Mouse (Mus musculus) regulatory T cell (primary cell): Measurements from ENCODE around the gene Tenm3.

Source experiments
- in situ Hi-C: fragments of 300-600 bp; cut with MboI, MseI; formaldehyde crosslinking; loops from one replicate; pipeline ENCODE4 v1.15.1; 2025; ENCODE audit warnings: high pct_unique_total_duplicates

The Tenm3 gene

DNA sequence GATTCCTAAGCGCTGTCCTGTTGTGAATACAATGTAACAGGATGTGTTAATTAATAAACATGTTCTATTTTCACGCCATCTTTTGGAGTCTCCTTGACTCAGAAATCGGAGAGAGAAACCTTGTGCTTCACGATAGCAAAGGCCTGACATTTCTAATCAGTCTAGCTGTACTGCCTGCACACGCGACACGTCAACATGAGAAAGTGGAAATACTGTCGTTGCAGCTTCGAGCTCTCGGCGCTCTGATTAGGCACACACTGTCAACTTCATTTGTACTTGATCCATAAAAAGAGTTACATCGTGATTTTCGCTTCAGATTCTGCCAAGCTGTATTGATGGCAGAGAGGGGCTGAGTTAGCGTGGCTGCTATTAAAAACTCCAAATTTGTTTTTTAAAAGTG lies 247.4 kb downstream of the Tenm3 start:
- in situ Hi-C loops = no loop called here

- in situ Hi-C loops = no loop called here
Observed at GRCm38 (mm10) chr8:48591818-48592217, 251.9 kb downstream of the Tenm3 start.

DNA sequence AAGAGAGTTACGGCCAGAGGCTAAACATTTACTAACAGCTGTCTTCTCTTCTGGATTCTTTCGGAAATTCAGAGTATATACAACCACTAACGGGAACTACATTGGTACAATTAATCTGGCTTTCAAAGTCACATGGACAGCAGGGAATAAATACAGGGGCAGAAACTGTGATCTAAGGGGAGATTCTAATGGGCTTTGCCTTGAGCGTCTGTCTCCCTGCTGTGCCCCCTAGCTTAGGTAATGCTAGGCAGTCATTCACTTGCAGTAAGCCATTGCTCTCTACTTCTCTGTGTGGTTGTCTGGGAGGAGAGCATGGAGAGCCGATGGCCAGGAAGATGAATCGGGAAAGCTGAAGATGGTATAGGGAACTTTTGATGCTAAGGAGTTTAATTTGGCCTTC lies 264.0 kb downstream of the Tenm3 start:
- in situ Hi-C loops = no loop called here

DNA sequence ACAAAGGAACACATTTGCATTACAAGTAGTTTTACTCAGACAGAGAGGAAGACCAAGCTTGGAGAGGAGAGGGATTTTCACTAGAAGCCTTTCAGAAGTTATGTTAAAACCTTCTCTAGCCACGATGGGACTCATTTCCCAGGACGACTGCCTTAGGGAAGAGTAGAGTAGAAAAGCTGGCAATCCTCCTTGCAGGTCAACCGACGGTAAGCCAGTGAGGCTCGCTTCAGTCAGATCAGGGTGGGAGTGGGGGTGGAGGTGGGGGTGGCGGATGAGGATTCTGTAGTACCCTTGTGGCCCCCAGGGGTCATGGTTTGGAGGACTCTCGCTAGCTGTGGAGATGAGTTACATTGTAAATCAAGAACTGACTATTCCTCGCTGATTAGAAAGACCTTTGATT lies 264.6 kb downstream of the Tenm3 start:
- in situ Hi-C loops = no loop called here

- in situ Hi-C loops = no loop called here
Observed at GRCm38 (mm10) chr8:48572941-48573340, 270.8 kb downstream of the Tenm3 start.

- in situ Hi-C loops = no loop called here
Observed at GRCm38 (mm10) chr8:48572345-48572744, 271.4 kb downstream of the Tenm3 start.

GRCm38 (mm10) chr8:48568608-48569007 lies 275.1 kb downstream of the Tenm3 start:
- in situ Hi-C loops = no loop called here

DNA sequence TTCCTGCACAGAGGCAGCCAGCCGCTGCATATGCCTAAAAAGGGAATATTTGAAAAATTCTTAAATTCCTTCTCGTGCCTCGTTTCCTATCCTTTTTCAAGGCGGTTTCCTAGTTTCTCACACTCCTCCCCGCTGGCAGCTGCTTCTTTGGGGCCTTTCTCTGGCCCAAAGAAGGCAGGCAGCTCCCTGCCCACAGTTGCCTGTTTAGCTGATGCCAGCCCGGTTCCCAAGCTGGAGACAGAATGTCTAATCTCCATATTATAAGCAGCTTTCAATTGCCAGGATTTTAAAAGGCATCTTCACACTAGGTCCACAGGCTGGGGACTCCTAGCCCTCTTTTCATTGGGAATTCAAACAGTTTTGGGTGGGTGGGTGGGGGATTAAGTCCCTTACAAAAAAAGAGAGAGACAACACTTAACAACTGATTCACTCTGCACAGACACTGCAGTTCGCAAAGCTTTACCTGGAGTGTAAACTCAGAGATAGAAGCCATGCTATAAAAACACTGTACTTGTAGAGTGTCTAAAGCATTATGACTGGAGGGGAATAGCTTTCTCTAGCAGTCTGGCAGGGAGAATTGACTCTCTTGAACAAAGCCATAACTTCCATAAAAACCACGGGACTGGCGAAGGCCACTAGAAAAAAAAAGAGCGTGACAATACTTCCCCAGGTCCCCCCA lies 275.7 kb downstream of the Tenm3 start:
- in situ Hi-C loops = no loop called here

GRCm38 (mm10) chr8:48560227-48560626 lies 283.5 kb downstream of the Tenm3 start:
- in situ Hi-C loops = no loop called here

- in situ Hi-C loops = no loop called here
Observed at GRCm38 (mm10) chr8:48555546-48556141, 288.1 kb downstream of the Tenm3 start.

DNA sequence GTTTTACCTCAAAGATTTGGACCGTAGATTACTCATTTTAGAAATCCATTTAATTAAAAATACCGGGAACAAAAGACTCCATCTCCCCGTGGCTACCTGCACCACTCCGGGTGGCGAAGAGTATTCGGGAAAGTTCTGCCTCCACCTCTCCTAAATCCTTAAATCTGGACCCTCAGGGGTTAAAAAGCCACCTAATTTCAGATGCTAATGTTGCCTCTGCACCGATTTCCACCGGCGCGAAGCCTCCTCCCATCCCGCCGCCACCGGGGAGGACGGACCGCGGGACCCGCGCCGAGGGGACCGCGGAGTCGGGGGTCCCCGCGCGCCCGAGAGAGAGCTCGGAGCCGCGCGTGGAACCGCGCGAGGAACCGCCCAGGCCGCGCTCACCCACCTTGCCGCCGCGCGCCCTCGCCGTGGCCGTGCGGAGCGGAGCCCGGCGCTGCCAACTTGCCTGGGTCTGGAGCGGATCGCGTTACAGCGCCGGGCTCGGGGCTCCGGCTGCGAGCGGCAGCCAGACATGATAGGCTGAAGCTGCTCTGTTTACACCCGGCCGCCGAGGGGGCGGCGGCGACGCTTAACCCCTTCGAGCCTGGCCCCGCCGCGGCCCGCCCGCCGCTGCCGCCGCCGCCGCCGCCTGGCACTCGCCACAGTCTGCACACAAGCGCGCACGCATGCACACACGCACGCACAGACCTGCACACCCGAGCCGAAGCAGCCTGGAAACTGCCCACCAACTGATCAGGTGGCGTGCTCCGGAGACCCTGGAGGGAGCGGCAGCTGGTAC lies 288.8 kb downstream of the Tenm3 start:
- in situ Hi-C loops = no loop called here

- in situ Hi-C loops = no loop called here
Observed at GRCm38 (mm10) chr8:48553791-48554288, 289.9 kb downstream of the Tenm3 start.

GRCm38 (mm10) chr8:48552306-48552705 lies 291.4 kb downstream of the Tenm3 start:
- in situ Hi-C loops = no loop called here

GRCm38 (mm10) chr8:48551370-48551769 lies 292.4 kb downstream of the Tenm3 start:
- in situ Hi-C loops = no loop called here

DNA sequence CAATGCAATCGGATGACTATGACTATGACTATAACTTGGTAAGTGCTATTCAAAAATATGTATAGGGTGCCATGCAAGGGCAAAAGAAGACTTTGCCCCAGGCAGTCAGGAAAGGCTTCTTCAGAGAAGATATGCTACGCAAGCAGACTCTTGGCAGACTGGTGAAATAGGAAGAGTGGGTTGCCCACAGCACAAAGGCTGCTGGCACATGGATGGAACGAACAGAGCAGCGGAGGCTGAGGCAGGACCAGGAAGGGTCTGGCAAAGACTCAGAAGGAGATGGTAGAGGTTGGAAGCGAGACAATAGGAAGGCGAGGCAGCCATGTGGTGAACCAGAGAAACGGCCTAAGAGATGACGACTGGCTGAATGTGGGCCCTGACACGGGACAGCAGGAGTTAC lies 294.8 kb downstream of the Tenm3 start:
- in situ Hi-C loops = no loop called here

- in situ Hi-C loops = no loop called here
Observed at GRCm38 (mm10) chr8:48545631-48546030, 298.1 kb downstream of the Tenm3 start.

DNA sequence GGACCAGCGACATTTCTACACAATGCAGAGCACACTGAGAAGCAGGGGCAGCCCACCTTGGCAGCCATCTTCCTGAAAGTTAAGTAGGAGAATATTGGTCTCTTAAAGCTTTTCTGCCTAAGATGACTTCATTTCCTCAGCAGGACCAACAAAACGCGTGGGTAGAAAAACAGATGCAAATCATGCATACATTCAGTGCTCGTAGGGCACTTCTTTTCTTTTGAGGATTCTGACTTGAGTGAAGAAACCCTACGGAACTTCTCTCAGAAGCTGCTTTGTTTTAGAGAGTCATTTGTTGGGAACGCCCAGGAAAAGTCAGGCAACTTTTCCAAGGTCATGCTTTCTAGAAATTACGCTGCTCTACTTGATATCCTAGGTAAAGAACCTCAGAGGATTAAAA lies 298.9 kb downstream of the Tenm3 start:
- in situ Hi-C loops = no loop called here

DNA sequence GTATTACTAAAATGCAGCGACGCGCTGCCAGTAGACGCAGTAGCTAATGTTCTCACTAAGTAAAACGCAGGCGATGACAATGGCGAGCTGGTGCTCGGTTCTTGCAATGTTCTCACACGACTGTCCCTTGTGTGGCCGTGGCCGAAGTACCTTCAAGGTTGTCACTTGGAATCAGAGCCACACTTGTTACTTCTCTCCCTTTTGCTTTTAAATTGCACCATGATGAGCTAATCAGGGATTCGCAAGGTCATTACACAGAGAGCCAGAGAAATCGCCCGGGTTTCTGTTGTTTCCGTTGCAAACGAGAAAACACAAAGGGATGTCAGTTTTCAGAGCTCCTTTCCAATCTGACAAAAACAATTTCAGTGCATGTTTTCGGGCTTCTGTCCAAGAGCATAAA lies 301.6 kb downstream of the Tenm3 start:
- in situ Hi-C loops = no loop called here

- in situ Hi-C loops = no loop called here
Observed at GRCm38 (mm10) chr8:48540894-48541293, 302.9 kb downstream of the Tenm3 start.

DNA sequence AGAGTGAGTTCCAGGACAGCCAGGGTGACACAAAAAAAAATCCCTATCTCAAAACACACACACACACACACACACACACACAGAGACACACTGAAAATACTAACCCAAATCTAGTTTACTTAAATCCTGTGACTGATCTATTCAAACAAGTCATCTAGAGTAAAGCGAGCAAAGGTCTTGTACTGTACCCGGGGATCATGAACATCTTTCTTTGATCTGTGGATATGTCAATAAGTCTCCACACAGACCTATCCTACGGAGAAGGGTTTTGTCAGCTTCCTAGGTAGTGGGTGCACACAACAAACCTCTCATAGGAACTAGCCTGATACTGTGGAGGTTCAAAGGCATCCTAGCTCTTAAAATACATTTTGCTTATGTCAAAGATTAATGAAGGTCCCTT lies 307.9 kb downstream of the Tenm3 start:
- in situ Hi-C loops = no loop called here

GRCm38 (mm10) chr8:48531795-48532194 lies 312.0 kb downstream of the Tenm3 start:
- in situ Hi-C loops = no loop called here

GRCm38 (mm10) chr8:48530916-48531570 lies 312.7 kb downstream of the Tenm3 start:
- in situ Hi-C loops = no loop called here
